Mouse (Mus musculus): ENCODE results near the gene Sar1b.

DNA sequence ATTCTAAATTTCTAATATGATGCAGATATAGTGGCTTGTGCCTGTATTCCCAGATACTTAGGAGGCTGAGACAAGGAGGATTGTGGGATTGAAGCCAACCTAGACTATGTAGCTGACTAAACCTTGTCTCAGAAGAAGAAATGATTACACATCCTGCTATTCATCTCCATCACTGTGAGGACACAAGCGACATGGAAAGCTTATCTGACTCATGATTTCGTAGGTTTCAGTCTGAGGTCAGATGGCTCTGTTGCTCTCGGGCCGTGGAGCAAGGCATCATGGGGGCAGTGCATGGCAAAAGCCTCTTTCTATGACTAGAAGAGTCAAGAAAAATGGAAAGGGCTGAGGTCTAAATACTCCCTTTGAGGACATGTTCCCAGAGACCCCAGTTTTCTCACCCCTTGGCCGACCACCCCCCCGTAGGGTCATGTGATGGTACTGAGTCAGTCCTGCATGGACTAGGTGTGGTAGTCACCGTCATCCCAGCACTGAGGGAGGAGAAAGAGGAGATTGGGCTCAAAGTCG, 48.6 kb downstream of the Sar1b start:
- no peak for TF ChIP-seq POLR2A (IDR thresholded peaks at IDR 0.05; ENCODE audit: insufficient read depth, low read depth, low read length)
- no peak for TF ChIP-seq CTCF (IDR thresholded peaks at IDR 0.05)
- TF ChIP-seq EP300 (IDR thresholded peaks at IDR 0.05; ENCODE audit: insufficient read depth, low read depth, low read length): no peak

Measured in heart, adult 2 months (tissue).